Mouse (Mus musculus) heart, adult 2 months (tissue): ENCODE data around the gene Cdc42ep5. TPM values are rescaled to one million over a fixed set of nuclear protein-coding genes. Genes with fewer than 3 reads are reported as not detected.

ENCODE experiments used
- DNase-seq, 2 experiments: peaks; one replicate each; pipeline ENCODE4 v3.0.0; 2021
- H3K27ac ChIP-seq: fragments of 200-600 bp; 2 replicates; pipeline ENCODE4 v1.8.1; 2022
- H3K27me3 ChIP-seq: fragments of 200-500 bp; 2 replicates; pipeline ENCODE4 v1.6.1; 2012; ENCODE audit warnings: mild to moderate bottlenecking, low read length, inconsistent platforms, mixed read lengths; ENCODE audit not compliant: control insufficient read depth, insufficient read depth
- H3K36me3 ChIP-seq: fragments of 200-500 bp; 2 replicates; pipeline ENCODE4 v1.6.1; 2012; ENCODE audit warnings: low read length, inconsistent platforms; ENCODE audit not compliant: control insufficient read depth, insufficient read depth
- H3K4me1 ChIP-seq: fragments of 200-500 bp; 2 replicates; pipeline ENCODE4 v1.6.1; 2011; ENCODE audit warnings: low read length; ENCODE audit not compliant: control insufficient read depth, insufficient read depth
- H3K4me3 ChIP-seq: fragments of 200-600 bp; 2 replicates; pipeline ENCODE4 v1.8.1; 2022
- H3K79me2 ChIP-seq: fragments of 200-500 bp; replicated peaks from 2 replicates; pipeline ENCODE4 v1.6.1; 2012; ENCODE audit warnings: mild to moderate bottlenecking, inconsistent platforms, low read length, moderate library complexity, mixed read lengths; ENCODE audit not compliant: control insufficient read depth, insufficient read depth
- H3K9ac ChIP-seq: fragments of 200-500 bp; 2 replicates; pipeline ENCODE4 v1.6.1; 2012; ENCODE audit warnings: low read depth, mild to moderate bottlenecking, control low read depth, inconsistent platforms, low read length, mixed read lengths
- CTCF ChIP-seq: fragments of 200-600 bp; IDR thresholded peaks from 2 replicates; pipeline ENCODE4 v1.8.1; 2022; ENCODE audit warnings: antibody characterized with exemption, mild to moderate bottlenecking, moderate library complexity
- EP300 ChIP-seq: fragments of 200-500 bp; IDR thresholded peaks from 2 replicates; pipeline ENCODE4 v1.6.1; 2011; ENCODE audit warnings: low read depth, low read length, control low read depth; ENCODE audit not compliant: insufficient read depth
- POLR2A ChIP-seq: fragments of 200-500 bp; IDR thresholded peaks from 2 replicates; pipeline ENCODE4 v1.6.1; 2011; ENCODE audit warnings: mild to moderate bottlenecking, low read depth, low read length, control low read depth; ENCODE audit not compliant: insufficient read depth
- WGBS: fragments of 180-500 bp; shearing (Covaris S2); methylation state at CpG from one replicate; pipeline ENCODE4 v1.1.7; 2018; 5-methylcytosine and 5-hydroxymethylcytosine counted together
- intact Hi-C: fragments of 180-260 bp; cut with DNase I; formaldehyde crosslinking; loops from one replicate; pipeline ENCODE4 v1.15.1; 2025
- polyA plus RNA-seq: library from polyadenylated mRNA; depleted of rRNA; stranded (reverse); fragments of >200 nt; gene quantifications from 2 replicates; pipeline ENCODE4 v1.2.3, GENCODE M21; 2012
- total RNA-seq, 2 experiments: library from RNA; stranded (reverse); gene quantifications; 2 replicates each; pipeline ENCODE4 v1.2.3; 2021

Gene Cdc42ep5
- total and polyA plus RNA-seq, 3 experiments, result 3.1 to 10.7 (median 5.8) TPM

GRCm38 (mm10) chr7:4126992-4127785, 37.5 kb downstream of the Cdc42ep5 start:
- 90% methylated on average over 11 of the region's 11 CpGs for WGBS
- Histone ChIP-seq H3K9ac (no peak overlapping the region), H3K36me3 (no peaks in the 10 kb centered on the region), H3K27ac (no peak overlapping the region), H3K79me2 (no peaks in the 10 kb centered on the region), H3K4me1 (peaks cover 3% of the 10 kb centered on the region; the same call in 1 of the 2 replicates), H3K4me3 (no peak overlapping the region), H3K27me3 (no peaks in the 10 kb centered on the region)
- intact Hi-C loops, result no loop called here
- DNase-seq, result no peak
- no peak for TF ChIP-seq POLR2A
- TF ChIP-seq EP300, result no peak
- TF ChIP-seq CTCF, result no peak

DNA sequence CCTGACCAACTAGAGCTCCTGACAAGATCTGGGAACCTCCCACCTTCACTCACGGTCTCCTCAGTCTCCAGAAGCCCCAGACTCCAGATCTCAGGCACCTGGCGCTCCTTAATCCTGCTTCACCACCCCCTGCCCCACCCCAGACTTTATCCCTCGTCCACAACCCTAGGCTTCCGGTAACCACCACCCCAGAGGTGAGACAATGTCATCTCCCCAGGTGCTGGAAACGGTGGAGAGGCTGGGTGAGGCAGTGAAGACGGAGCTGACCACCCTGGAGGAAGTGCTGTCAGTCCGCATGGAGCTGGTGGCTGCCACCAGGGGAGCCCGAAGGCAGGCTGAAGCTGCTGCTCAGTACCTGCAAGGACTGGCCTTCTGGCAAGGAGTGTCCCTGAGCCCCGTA, 39.4 kb downstream of the Cdc42ep5 start:
- Histone ChIP-seq H3K27ac (no peak overlapping the region), H3K36me3 (no peaks in the 10 kb centered on the region), H3K79me2 (no peaks in the 10 kb centered on the region), H3K27me3 (no peaks in the 10 kb centered on the region), H3K9ac (no peak overlapping the region), H3K4me1 (peaks cover 3% of the 10 kb centered on the region; the same call in 1 of the 2 replicates), H3K4me3 (no peak overlapping the region)
- intact Hi-C loops, result no loop called here
- 41% methylated on average over 9 of the region's 9 CpGs for WGBS
- TF ChIP-seq EP300 (no peak), CTCF (no peak), POLR2A (no peak)
- DNase-seq, result no peak

DNA sequence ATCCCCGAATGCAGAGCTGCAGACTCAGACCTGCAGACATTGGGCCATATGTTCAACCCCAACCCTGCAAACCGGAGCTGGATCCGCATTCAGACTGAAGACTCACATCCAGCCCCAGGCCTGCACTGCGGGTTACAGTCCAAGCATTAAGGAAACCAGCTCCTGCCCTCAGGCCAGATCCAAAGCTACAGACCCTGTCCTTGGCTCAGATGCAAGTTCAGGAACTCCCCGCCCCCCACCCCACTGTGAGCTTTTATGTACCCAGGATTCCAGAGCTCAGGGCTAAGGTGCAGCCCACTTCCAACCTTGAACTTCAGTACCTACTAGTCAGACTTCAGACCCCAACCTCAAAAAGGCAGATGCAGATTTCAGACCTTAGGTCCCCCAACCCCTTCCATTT, 39.8 kb downstream of the Cdc42ep5 start:
- no peaks in the 10 kb centered on the region for H3K79me2 ChIP-seq
- intact Hi-C loops, result no loop called here
- TF ChIP-seq CTCF (no peak), POLR2A (no peak), EP300 (no peak)
- H3K4me3 ChIP-seq, result no peak overlapping the region
- no peak overlapping the region for H3K27ac ChIP-seq
- WGBS, result 46% methylated on average over 5 of the region's 5 CpGs
- no peaks in the 10 kb centered on the region for H3K36me3 ChIP-seq
- H3K4me1 ChIP-seq, result peaks cover 3% of the 10 kb centered on the region; the same call in 1 of the 2 replicates
- no peak overlapping the region for H3K9ac ChIP-seq
- DNase-seq, result no peak
- no peaks in the 10 kb centered on the region for H3K27me3 ChIP-seq

- H3K27me3 ChIP-seq, result peaks cover 2% of the 10 kb centered on the region; the same call in 1 of the 2 replicates
- DNase-seq, result peak in 1 of 2 experiments; percentile 36
- intact Hi-C loops, result no loop called here
- no peak overlapping the region for H3K9ac ChIP-seq
- no peak for TF ChIP-seq POLR2A
- TF ChIP-seq EP300, result no peak
- no peak; the same call in 1 of the 2 replicates for TF ChIP-seq CTCF
- no peak overlapping the region for H3K4me3 ChIP-seq
- no peaks in the 10 kb centered on the region for H3K36me3 ChIP-seq
- no peak overlapping the region for H3K27ac ChIP-seq
- H3K79me2 ChIP-seq, result no peaks in the 10 kb centered on the region
- 14% methylated on average over 10 of the region's 10 CpGs for WGBS
- H3K4me1 ChIP-seq, result peaks cover 3% of the 10 kb centered on the region; the same call in 1 of the 2 replicates
These were observed 40.3 kb downstream of the Cdc42ep5 start for GRCm38 (mm10) chr7:4124315-4124759.

- intact Hi-C loops, result no loop called here
- Histone ChIP-seq H3K79me2 (no peaks in the 10 kb centered on the region), H3K36me3 (no peaks in the 10 kb centered on the region), H3K4me3 (no peak overlapping the region), H3K9ac (no peak overlapping the region), H3K27me3 (peaks cover 2% of the 10 kb centered on the region; the same call in 1 of the 2 replicates), H3K27ac (no peak overlapping the region), H3K4me1 (peaks cover 3% of the 10 kb centered on the region; the same call in 1 of the 2 replicates)
- DNase-seq, result peak; percentile 51 to 53
- WGBS, result 88% methylated on average over 1 of the region's 1 CpGs
- no peak for TF ChIP-seq EP300
- no peak for TF ChIP-seq POLR2A
- TF ChIP-seq CTCF, result no peak
These were observed 40.9 kb downstream of the Cdc42ep5 start for GRCm38 (mm10) chr7:4123732-4124131.

GRCm38 (mm10) chr7:4122783-4123182, 41.9 kb downstream of the Cdc42ep5 start:
- Histone ChIP-seq H3K27me3 (peaks cover 7% of the 10 kb centered on the region), H3K27ac (no peak overlapping the region), H3K79me2 (no peaks in the 10 kb centered on the region), H3K36me3 (no peaks in the 10 kb centered on the region), H3K4me3 (no peak overlapping the region), H3K9ac (no peak overlapping the region), H3K4me1 (no peaks in the 10 kb centered on the region; the same call in 1 of the 2 replicates)
- intact Hi-C loops, result no loop called here
- TF ChIP-seq CTCF (no peak), EP300 (no peak), POLR2A (no peak)
- DNase-seq, result no peak
- WGBS, result 87% methylated on average over 10 of the region's 10 CpGs
